9 mouse cellular contexts compared by ENCODE assay signal in the genomic region with DNA sequence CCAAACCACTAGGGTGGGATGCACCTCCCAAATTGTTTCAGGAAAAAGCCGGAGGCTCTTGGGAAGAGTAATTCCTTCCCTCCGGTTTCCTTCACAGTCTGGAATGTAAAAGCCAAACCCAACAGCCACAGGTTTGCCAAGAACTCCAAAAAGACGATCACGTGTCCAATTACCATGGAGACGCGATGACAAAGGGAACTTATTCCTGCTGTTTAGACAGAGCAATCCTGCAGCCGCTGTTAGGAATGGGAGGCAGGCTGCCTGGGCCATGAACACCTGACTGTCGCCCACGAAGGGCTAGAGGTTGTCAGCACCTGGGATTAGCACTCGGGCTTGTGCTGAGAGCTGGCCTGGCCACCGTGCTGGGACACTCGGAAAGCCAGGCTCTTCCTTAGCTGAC.
DNase-seq lines count a peak whose midpoint lies in the region; ATAC-seq and TF ChIP-seq lines count a peak whose summit lies in the region.
"Had no signal": no experiment of that assay in that cellular context is flagged by ENCODE, and none has a peak within 500 bp of the region (broad histone marks: within the 10 kb centered on the region; RNA-seq: fewer than 3 reads in every experiment).

No protein-coding gene starts in this region.

- H3K4me2 ChIP-seq in forebrain, embryonic 13.5 days = peak overlapping the region; percentile 25; the same call in 1 of the 2 replicates
- no peak overlapping the region for H3K4me2 ChIP-seq in forebrain, embryonic 11.5 days (ENCODE audit: low read depth, low read length, severe bottlenecking)
- 0 out of 2 replicates have a peak overlapping the region, but pooled peaks have one; percentile 7 for H3K4me2 ChIP-seq in hindbrain, embryonic 14.5 days (replicated peaks)
- H3K4me2 ChIP-seq: liver, embryonic 15.5 days had no signal

- no peak overlapping the region for H3K27ac ChIP-seq in forebrain, embryonic 13.5 days
- no peak overlapping the region for H3K27ac ChIP-seq in forebrain, embryonic 11.5 days (ENCODE audit: low read depth, low read length)
- H3K27ac ChIP-seq in hindbrain, embryonic 14.5 days = no peak overlapping the region
- H3K27ac ChIP-seq: liver, embryonic 15.5 days had no signal

- no peak for DNase-seq in forebrain, embryonic 11.5 days (ENCODE audit: low spot score)
- DNase-seq in Patski (ENCODE audit: low read depth, low spot score) = no peak
- peak; percentile 59 for DNase-seq in hindbrain, embryonic 14.5 days (ENCODE audit: low spot score)
- DNase-seq in lung, adult 18-20 months = peak; percentile 49 to 71
- DNase-seq in telencephalon, adult 2 months (ENCODE audit: low read depth, low spot score) = peak; percentile 41
- no peak for DNase-seq in adipocyte (ENCODE audit: low spot score)

- ATAC-seq in forebrain, embryonic 13.5 days = peak; percentile 43; the same call in 1 of the 2 replicates
- no peak; the same call in 1 of the 2 replicates for ATAC-seq in forebrain, embryonic 11.5 days (replicated peaks; ENCODE audit: low FRiP score)
- peak; percentile 22 for ATAC-seq in Patski
- no peak for ATAC-seq in hindbrain, embryonic 14.5 days (ENCODE audit: low FRiP score)
- no peak for ATAC-seq in cerebellum, adult (ENCODE audit: insufficient number of reproducible peaks, low FRiP score, low TSS enrichment)

- no peak overlapping the region for H3K4me3 ChIP-seq in forebrain, embryonic 13.5 days
- H3K4me3 ChIP-seq in forebrain, embryonic 11.5 days (ENCODE audit: low read depth, low read length) = no peak overlapping the region
- no peak overlapping the region for H3K4me3 ChIP-seq in hindbrain, embryonic 14.5 days (replicated peaks; ENCODE audit: low read length)
- H3K4me3 ChIP-seq: liver, embryonic 15.5 days had no signal

- no peak overlapping the region for H3K9ac ChIP-seq in forebrain, embryonic 13.5 days
- H3K9ac ChIP-seq in forebrain, embryonic 11.5 days (ENCODE audit: low read length) = no peak overlapping the region
- H3K9ac ChIP-seq in hindbrain, embryonic 14.5 days = no peak overlapping the region
- H3K9ac ChIP-seq: liver, embryonic 15.5 days had no signal

- TF ChIP-seq CTCF in Patski (IDR thresholded peaks at IDR 0.05) = no peak

- in situ Hi-C loops in Patski (cut with MboI; ENCODE audit: low pct_unique_long_range_greater_than_20kb) = no loop called here

- H3K4me1 ChIP-seq in forebrain, embryonic 13.5 days = peaks cover 9% of the 10 kb centered on the region
- H3K4me1 ChIP-seq in forebrain, embryonic 11.5 days (replicated peaks; ENCODE audit: control insufficient read depth, insufficient read depth, low read length) = no peaks in the 10 kb centered on the region
- no peaks in the 10 kb centered on the region for H3K4me1 ChIP-seq in hindbrain, embryonic 14.5 days (replicated peaks; ENCODE audit: control insufficient read depth, insufficient read depth, low read length)
- H3K4me1 ChIP-seq: liver, embryonic 15.5 days had no signal

- H3K27me3 ChIP-seq in forebrain, embryonic 13.5 days = 0 out of 2 replicates have a peak, but pooled peaks cover 3% of the 10 kb centered on the region
- no peaks in the 10 kb centered on the region for H3K27me3 ChIP-seq in forebrain, embryonic 11.5 days (ENCODE audit: control insufficient read depth, insufficient read depth, low read length)
- H3K27me3 ChIP-seq in Patski = no peaks in the 10 kb centered on the region
- no peaks in the 10 kb centered on the region for H3K27me3 ChIP-seq in hindbrain, embryonic 14.5 days (ENCODE audit: control insufficient read depth, insufficient read depth, low read length)
- H3K27me3 ChIP-seq: liver, embryonic 15.5 days had no signal

- 52% methylated on average over 12 of the region's 12 CpGs for WGBS in forebrain, embryonic 13.5 days
- 67% methylated on average over 12 of the region's 12 CpGs for WGBS in forebrain, embryonic 11.5 days
- WGBS in hindbrain, embryonic 14.5 days = 49% methylated on average over 12 of the region's 12 CpGs

- CTCF ChIA-PET in Patski (lab: Charles Lee) = no interaction called here

- H3K9me3 ChIP-seq in forebrain, embryonic 13.5 days (replicated peaks) = no peaks in the 10 kb centered on the region
- no peaks in the 10 kb centered on the region for H3K9me3 ChIP-seq in forebrain, embryonic 11.5 days (ENCODE audit: control insufficient read depth, low read length)
- H3K9me3 ChIP-seq in hindbrain, embryonic 14.5 days (ENCODE audit: control insufficient read depth, low read length) = no peaks in the 10 kb centered on the region
- H3K9me3 ChIP-seq: liver, embryonic 15.5 days had no signal

- H3K36me3 ChIP-seq in forebrain, embryonic 13.5 days (ENCODE audit: poor library complexity, severe bottlenecking) = no peaks in the 10 kb centered on the region
- no peaks in the 10 kb centered on the region for H3K36me3 ChIP-seq in forebrain, embryonic 11.5 days (ENCODE audit: control insufficient read depth, insufficient read depth, low read length)
- H3K36me3 ChIP-seq in hindbrain, embryonic 14.5 days (replicated peaks; ENCODE audit: control insufficient read depth, insufficient read depth) = no peaks in the 10 kb centered on the region
- H3K36me3 ChIP-seq: liver, embryonic 15.5 days had no signal

- POLR2A ChIA-PET in Patski (lab: Charles Lee) = no interaction called here

Comparison
In these comparisons a context has a peak if more than half of its experiments do, and no peak if none do; other contexts are left out.
1. ATAC-seq: peak in forebrain, embryonic 13.5 days (single experiment) and Patski (single experiment); none in forebrain, embryonic 11.5 days (single experiment), hindbrain, embryonic 14.5 days (single experiment) and cerebellum, adult (single experiment).
2. DNase-seq: peak in hindbrain, embryonic 14.5 days (single experiment), lung, adult 18-20 months (2 of 2) and telencephalon, adult 2 months (single experiment); none in forebrain, embryonic 11.5 days (single experiment), Patski (single experiment) and adipocyte (single experiment).